Mouse (Mus musculus) leukemia stem cell, adult 10-12 weeks (primary cell): Measurements from ENCODE around the gene Olfr462. TPM values are rescaled to one million over a fixed set of nuclear protein-coding genes. Genes with fewer than 3 reads are reported as not detected.

ENCODE experiments used
- polyA plus RNA-seq: library from polyadenylated mRNA; stranded (reverse); fragments of >175 nt; gene quantifications from 2 replicates; pipeline ENCODE4 v1.2.3, GENCODE M21; 2012; ENCODE audit warnings: low replicate concordance

Olfr462 gene
- polyA plus RNA-seq: not detected in 2 replicates

DNA sequence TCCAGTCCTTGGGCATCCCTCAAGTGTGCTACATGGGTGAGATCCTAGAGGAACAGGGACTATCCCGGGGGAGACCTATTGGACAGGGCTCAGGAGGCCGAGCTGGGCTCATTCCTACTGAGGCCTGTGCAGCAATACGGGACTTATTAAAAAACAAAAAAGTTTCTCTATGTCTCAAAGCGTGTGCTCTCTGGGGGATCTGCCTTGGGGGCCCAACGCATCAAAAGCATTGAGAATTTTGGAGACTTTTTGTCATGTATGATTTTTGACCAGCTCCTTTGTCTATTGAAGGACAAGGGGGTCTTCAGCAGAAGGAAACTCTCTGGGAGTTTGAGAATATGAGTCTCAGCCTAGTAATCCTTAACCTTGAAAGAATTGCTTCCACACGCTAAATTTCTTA is at the start of gene Olfr462:
Olfr462 (minus strand) TSS at position 101 of the 400 bp plus-strand sequence.

DNA sequence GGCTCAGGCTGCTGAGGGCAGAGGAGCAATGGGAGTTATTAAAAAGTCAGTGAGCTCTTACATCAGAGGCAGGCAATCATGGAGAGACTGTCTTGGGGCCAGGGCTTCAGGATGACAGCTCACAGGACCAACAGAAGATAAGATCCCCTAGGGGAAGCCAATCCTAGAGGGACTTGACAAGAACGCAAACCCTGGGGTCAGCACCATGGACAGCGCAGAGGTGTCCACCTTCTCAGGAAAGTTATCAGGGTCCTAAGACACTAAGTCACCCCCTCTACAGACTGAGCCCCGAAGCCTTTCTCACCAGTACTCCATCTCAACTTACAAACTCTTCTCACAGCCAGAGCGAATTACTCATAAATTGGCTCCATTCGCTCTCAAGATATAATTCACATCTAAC is 28.9 kb upstream of the Olfr462 start, which contains the start of gene Olfr464:
Olfr464 (minus strand) TSS at position 2 of the 400 bp plus-strand sequence.

DNA sequence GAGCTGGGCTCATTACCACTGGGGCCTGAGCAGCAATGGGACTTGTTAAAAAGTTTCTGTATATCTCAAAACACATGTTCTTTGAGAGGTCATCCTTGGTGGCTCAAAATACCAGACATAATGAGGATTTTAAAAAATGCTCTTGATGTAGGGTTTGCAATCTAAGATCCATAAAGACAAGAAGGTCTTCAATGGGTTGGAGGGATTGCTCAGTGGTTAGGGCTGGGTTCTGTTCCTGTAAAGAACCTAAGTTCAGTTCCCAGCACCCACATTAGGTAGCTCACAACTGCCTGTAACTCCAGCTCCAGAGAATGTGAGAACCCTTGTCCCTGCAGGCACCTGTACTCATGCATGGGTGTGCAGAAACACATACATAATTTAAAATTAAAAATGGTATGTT is 5.2 kb upstream of the Olfr462 start, which contains the start of gene Olfr463:
Olfr463 (minus strand) TSS at position 101 of the 400 bp plus-strand sequence.

DNA sequence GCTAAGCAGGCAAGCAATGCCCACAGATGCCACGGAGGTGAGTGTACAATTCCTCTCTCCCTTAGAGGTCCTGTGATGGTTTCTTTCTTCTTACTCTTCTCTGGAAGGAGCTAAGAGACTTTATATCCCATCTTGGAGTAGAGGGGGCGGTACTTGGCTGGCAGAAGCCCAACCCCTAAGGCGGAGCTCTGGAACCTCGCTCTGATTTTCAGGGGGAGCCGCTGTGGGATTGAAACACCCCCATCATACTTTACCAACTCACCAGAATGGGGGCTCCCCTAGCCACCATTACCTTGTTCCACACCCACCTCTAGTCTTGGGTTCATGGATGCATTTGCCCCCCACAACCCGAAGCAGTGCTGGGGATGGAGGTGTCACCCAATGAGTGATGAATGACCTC is 16.6 kb downstream of the Olfr462 start, which contains the start of gene Epx:
Epx (minus strand) TSS at position 101 of the 400 bp plus-strand sequence.

DNA sequence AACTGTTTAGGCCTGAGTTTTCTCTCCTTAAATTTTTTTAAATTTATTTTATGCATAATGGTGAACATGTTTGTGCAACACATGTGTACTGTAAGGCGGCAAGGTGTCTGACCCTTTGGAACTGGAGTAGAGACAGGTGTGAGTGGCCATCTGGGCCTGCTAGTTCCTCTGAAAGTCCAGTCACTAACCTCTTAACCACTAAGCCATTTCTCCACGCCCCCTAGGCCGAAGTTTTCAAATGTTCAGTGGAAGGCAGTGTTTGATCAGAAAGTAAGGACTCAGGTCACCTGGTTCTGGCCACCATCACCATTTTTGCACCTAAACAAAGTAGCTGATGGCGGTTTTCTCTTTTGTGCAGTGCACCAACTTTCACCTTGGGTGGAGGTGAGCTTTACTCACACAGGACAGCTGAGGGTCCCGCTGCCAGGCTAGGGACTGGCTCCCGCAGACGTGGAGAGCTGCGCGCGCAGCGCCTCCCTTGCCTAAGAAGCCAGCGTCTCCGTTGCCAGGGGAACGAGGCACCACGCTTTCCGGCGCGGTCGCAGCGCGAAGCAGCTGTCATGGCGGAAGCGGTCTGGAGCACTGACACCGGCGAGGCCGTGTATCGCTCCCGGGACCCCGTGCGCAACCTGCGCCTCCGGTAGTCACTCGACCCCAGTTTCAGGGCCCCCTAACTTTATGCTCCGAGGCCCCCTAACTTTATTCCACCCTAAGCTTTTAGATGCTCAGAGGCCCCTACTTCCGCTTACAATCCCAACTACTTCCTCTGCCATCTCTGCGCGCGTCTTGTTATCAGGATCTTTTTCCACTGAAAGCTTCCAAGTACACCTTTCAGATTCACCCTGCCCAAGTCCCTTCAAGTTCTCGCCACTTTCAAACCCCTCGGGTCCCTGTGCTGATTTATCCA is 39.1 kb downstream of the Olfr462 start, which contains the start of gene Mks1:
Mks1 (plus strand) TSS at position 526 of the 907 bp plus-strand sequence.

Other genes with a start within 250 kb of the Olfr462 start
- gene Rnf43, start 229.5 kb downstream of the Olfr462 start, polyA plus RNA-seq: 4.6 and 11.8 TPM in 2 replicates
- gene Supt4a, start 154.7 kb downstream of the Olfr462 start, polyA plus RNA-seq: 6.9 and 8.2 TPM in 2 replicates
- gene Tspoap1, start 131.7 kb downstream of the Olfr462 start, polyA plus RNA-seq: 10.2 and 13.9 TPM in 2 replicates
- gene Mpo, start 98.7 kb downstream of the Olfr462 start, polyA plus RNA-seq: 4.0 and 8.8 TPM in 2 replicates
- gene Lpo, start 64.0 kb downstream of the Olfr462 start, polyA plus RNA-seq: not detected in 2 replicates
- gene Mks1, start 39.1 kb downstream of the Olfr462 start, polyA plus RNA-seq: 1.4 and 1.7 TPM in 2 replicates
- 0.13 TPM in 1 of 2 replicates, not detected in the other for gene Epx, start 16.7 kb downstream of the Olfr462 start, polyA plus RNA-seq
- gene Olfr463, start 5.1 kb upstream of the Olfr462 start, polyA plus RNA-seq: not detected in 2 replicates
- gene Olfr464, start 28.7 kb upstream of the Olfr462 start, polyA plus RNA-seq: not detected in 2 replicates
- gene Dynll2, start 95.3 kb upstream of the Olfr462 start, polyA plus RNA-seq: 19.0 and 28.2 TPM in 2 replicates
- gene Srsf1, start 155.1 kb upstream of the Olfr462 start, polyA plus RNA-seq: 170 and 245 TPM in 2 replicates
- gene Vezf1, start 176.0 kb upstream of the Olfr462 start, polyA plus RNA-seq: 4.7 and 4.8 TPM in 2 replicates
- gene Cuedc1, start 205.8 kb upstream of the Olfr462 start, polyA plus RNA-seq: 0.96 and 2.3 TPM in 2 replicates